Mouse (Mus musculus): ENCODE results near the gene Nedd4. TPM values are rescaled to one million over a fixed set of nuclear protein-coding genes. Genes with fewer than 3 reads are reported as not detected.

Nedd4 gene
- polyA plus RNA-seq, 1 experiment, result 18.7 TPM

- no peak for TF ChIP-seq POLR2A (IDR thresholded peaks at IDR 0.05; ENCODE audit: low read depth, low read length)
- no peak for TF ChIP-seq CTCF (IDR thresholded peaks at IDR 0.05; ENCODE audit: extremely low read depth, insufficient read length, insufficient replicate concordance, low read depth, low read length)
- 76% methylated on average over 1 of the region's 1 CpGs for WGBS
- no peak overlapping the region for H3K27ac ChIP-seq (ENCODE audit: insufficient read depth, low read depth, low read length)
- no peaks in the 10 kb centered on the region; the same call in 1 of the 2 replicates for H3K4me1 ChIP-seq (ENCODE audit: control insufficient read depth, insufficient read depth, insufficient read length, low read length)
- H3K4me3 ChIP-seq (ENCODE audit: low read depth, low read length), result no peak overlapping the region
- H3K27me3 ChIP-seq (ENCODE audit: control insufficient read depth, insufficient read depth, low read length), result no peaks in the 10 kb centered on the region
- no peaks in the 10 kb centered on the region for H3K36me3 ChIP-seq (ENCODE audit: control insufficient read depth, insufficient read depth, low read length)
Observed at GRCm38 (mm10) chr9:72787732-72788131, 125.6 kb downstream of the Nedd4 start.

DNA sequence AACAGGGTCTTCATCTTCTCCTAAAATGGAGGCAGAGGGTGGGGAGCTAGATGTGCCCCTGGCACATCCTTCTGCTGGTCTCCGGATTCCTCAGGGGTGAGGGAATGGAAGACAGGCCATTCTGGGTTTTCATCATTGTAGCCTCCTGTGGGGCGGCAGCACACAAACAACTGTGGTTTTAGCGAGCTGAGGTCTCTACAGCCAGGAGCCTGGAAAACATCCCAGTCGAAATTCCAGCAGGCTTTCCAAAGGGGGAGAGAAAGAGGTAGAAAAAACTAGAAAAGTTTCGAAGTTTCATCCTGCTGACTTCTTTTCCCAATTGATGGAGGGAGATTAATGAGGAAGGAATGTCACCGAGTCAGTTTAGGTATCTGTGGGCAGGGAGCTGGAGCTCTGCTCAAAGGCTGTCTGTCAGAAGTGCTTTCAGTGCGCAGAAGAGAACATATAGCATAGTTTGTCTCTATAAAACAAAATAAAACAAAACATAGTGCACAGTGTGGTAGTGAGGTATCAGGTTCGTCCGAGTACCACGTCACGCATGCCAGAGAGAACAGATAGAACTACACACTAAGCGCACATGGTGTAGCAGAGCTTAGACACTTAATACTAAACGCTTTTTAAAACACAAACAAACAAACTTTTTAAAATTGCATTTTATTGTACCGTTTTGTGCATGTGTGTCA, 128.5 kb downstream of the Nedd4 start:
- H3K27ac ChIP-seq (ENCODE audit: insufficient read depth, low read depth, low read length), result no peak overlapping the region
- WGBS, result 59% methylated on average over 14 of the region's 14 CpGs

DNA sequence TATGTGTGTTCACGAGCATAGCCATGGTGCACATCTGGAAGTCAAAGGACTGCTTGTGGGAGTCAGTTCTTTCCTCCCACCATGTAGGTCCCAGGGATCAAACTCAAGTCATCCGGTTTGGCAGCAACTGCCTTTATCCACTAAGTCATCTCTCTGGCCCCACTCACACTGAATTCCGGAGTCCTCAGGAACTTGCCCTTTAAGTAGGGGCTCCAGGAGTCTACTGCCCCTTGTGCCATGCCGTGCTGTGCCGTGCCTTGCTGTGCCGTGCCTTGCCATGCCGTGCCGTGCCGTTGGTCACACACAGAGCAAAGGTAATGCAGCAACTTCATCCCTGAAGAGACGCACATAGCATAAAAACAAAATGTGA, 129.1 kb downstream of the Nedd4 start:
- no peak overlapping the region for H3K27ac ChIP-seq (ENCODE audit: insufficient read depth, low read depth, low read length)

More for the DNA sequence above, 128.5 kb downstream of the Nedd4 start:
- no peak for TF ChIP-seq POLR2A (IDR thresholded peaks at IDR 0.05; ENCODE audit: low read depth, low read length)
- no peak for TF ChIP-seq CTCF (IDR thresholded peaks at IDR 0.05; ENCODE audit: extremely low read depth, insufficient read length, insufficient replicate concordance, low read depth, low read length)
- Histone ChIP-seq H3K36me3 (ENCODE audit: control insufficient read depth, insufficient read depth, low read length) (no peaks in the 10 kb centered on the region), H3K27me3 (ENCODE audit: control insufficient read depth, insufficient read depth, low read length) (no peaks in the 10 kb centered on the region), H3K4me3 (ENCODE audit: low read depth, low read length) (no peak overlapping the region), H3K4me1 (ENCODE audit: control insufficient read depth, insufficient read depth, insufficient read length, low read length) (no peaks in the 10 kb centered on the region; the same call in 1 of the 2 replicates)

GRCm38 (mm10) chr9:72791681-72792080, 129.5 kb downstream of the Nedd4 start:
- 29% methylated on average over 6 of the region's 6 CpGs for WGBS
- no peaks in the 10 kb centered on the region; the same call in 1 of the 2 replicates for H3K4me1 ChIP-seq (ENCODE audit: control insufficient read depth, insufficient read depth, insufficient read length, low read length)
- H3K27ac ChIP-seq (ENCODE audit: insufficient read depth, low read depth, low read length), result no peak overlapping the region
- no peaks in the 10 kb centered on the region for H3K27me3 ChIP-seq (ENCODE audit: control insufficient read depth, insufficient read depth, low read length)
- H3K4me3 ChIP-seq (ENCODE audit: low read depth, low read length), result no peak overlapping the region
- H3K36me3 ChIP-seq (ENCODE audit: control insufficient read depth, insufficient read depth, low read length), result no peaks in the 10 kb centered on the region
- TF ChIP-seq POLR2A (IDR thresholded peaks at IDR 0.05; ENCODE audit: low read depth, low read length), result no peak
- no peak for TF ChIP-seq CTCF (IDR thresholded peaks at IDR 0.05; ENCODE audit: extremely low read depth, insufficient read length, insufficient replicate concordance, low read depth, low read length)

More for the DNA sequence above, 129.1 kb downstream of the Nedd4 start:
- TF ChIP-seq POLR2A (IDR thresholded peaks at IDR 0.05; ENCODE audit: low read depth, low read length), result no peak
- TF ChIP-seq CTCF (IDR thresholded peaks at IDR 0.05; ENCODE audit: extremely low read depth, insufficient read length, insufficient replicate concordance, low read depth, low read length), result no peak
- Histone ChIP-seq H3K4me3 (ENCODE audit: low read depth, low read length) (no peak overlapping the region), H3K36me3 (ENCODE audit: control insufficient read depth, insufficient read depth, low read length) (no peaks in the 10 kb centered on the region), H3K4me1 (ENCODE audit: control insufficient read depth, insufficient read depth, insufficient read length, low read length) (no peaks in the 10 kb centered on the region; the same call in 1 of the 2 replicates), H3K27me3 (ENCODE audit: control insufficient read depth, insufficient read depth, low read length) (no peaks in the 10 kb centered on the region)
- 64% methylated on average over 10 of the region's 10 CpGs for WGBS

DNA sequence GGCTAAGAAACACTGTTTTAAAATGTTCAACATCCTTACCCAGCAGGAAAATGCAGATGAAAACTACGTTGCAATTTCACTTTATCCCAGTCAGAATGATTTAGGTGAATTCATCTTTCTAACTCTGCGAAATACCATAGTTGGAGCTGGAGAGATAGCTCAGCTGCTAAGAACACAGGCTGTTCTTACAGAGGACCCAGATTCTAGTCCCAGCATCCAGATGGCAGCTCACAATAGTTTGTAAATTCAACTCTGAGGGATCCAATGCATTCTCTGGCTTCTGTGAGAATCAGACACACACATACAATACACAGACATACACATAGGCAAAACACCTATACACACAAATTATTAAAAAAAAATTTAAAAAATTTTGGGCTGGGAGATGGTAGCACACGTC, 133.1 kb downstream of the Nedd4 start:
- Histone ChIP-seq H3K27me3 (ENCODE audit: control insufficient read depth, insufficient read depth, low read length) (no peaks in the 10 kb centered on the region), H3K4me1 (ENCODE audit: control insufficient read depth, insufficient read depth, insufficient read length, low read length) (no peaks in the 10 kb centered on the region; the same call in none of the 2 replicates), H3K36me3 (ENCODE audit: control insufficient read depth, insufficient read depth, low read length) (no peaks in the 10 kb centered on the region), H3K27ac (ENCODE audit: insufficient read depth, low read depth, low read length) (no peak overlapping the region), H3K4me3 (ENCODE audit: low read depth, low read length) (no peak overlapping the region)
- WGBS, result 73% methylated on average over 3 of the region's 3 CpGs
- TF ChIP-seq POLR2A (IDR thresholded peaks at IDR 0.05; ENCODE audit: low read depth, low read length) (no peak), CTCF (IDR thresholded peaks at IDR 0.05; ENCODE audit: extremely low read depth, insufficient read length, insufficient replicate concordance, low read depth, low read length) (no peak)

GRCm38 (mm10) chr9:72797136-72797621, 135.0 kb downstream of the Nedd4 start:
- no peak for TF ChIP-seq POLR2A (IDR thresholded peaks at IDR 0.05; ENCODE audit: low read depth, low read length)
- no peak for TF ChIP-seq CTCF (IDR thresholded peaks at IDR 0.05; ENCODE audit: extremely low read depth, insufficient read length, insufficient replicate concordance, low read depth, low read length)
- no peak overlapping the region for H3K27ac ChIP-seq (ENCODE audit: insufficient read depth, low read depth, low read length)
- H3K36me3 ChIP-seq (ENCODE audit: control insufficient read depth, insufficient read depth, low read length), result no peaks in the 10 kb centered on the region
- WGBS, result 29% methylated on average over 9 of the region's 9 CpGs
- H3K27me3 ChIP-seq (ENCODE audit: control insufficient read depth, insufficient read depth, low read length), result no peaks in the 10 kb centered on the region
- H3K4me3 ChIP-seq (ENCODE audit: low read depth, low read length), result 0 out of 2 replicates have a peak overlapping the region, but pooled peaks have one; percentile 1
- no peaks in the 10 kb centered on the region; the same call in 1 of the 2 replicates for H3K4me1 ChIP-seq (ENCODE audit: control insufficient read depth, insufficient read depth, insufficient read length, low read length)

Other genes with a start within 250 kb of the Nedd4 start
- gene Mns1, start 224.3 kb upstream of the Nedd4 start, polyA plus RNA-seq (2012; rRNA removed), result 0.09 and 0.19 TPM in 2 replicates
- gene Tex9, start 170.1 kb upstream of the Nedd4 start, polyA plus RNA-seq (2012; rRNA removed), result 0.13 and 0.85 TPM in 2 replicates
- 2.0 and 4.7 TPM in 2 replicates for gene Rfx7, start 130.1 kb upstream of the Nedd4 start, polyA plus RNA-seq (2012; rRNA removed)
- 0.01 and 0.04 TPM in 2 replicates for gene Prtg, start 144.5 kb downstream of the Nedd4 start, polyA plus RNA-seq (2012; rRNA removed)